Mouse (Mus musculus) cerebellum, adult 2 months (tissue): ENCODE data around the gene Trank1.

Source experiments
- CTCF ChIP-seq: fragments of 200-500 bp; IDR thresholded peaks from 2 replicates; pipeline ENCODE4 v1.5.1; 2011; ENCODE audit warnings: low read depth, mild to moderate bottlenecking, control low read depth, low read length, moderate library complexity, borderline replicate concordance; ENCODE audit not compliant: insufficient read depth
- POLR2A ChIP-seq: fragments of 200-500 bp; IDR thresholded peaks from 2 replicates; pipeline ENCODE4 v1.6.1; 2011; ENCODE audit warnings: low read length, control low read depth, borderline replicate concordance; ENCODE audit not compliant: insufficient read depth

DNA sequence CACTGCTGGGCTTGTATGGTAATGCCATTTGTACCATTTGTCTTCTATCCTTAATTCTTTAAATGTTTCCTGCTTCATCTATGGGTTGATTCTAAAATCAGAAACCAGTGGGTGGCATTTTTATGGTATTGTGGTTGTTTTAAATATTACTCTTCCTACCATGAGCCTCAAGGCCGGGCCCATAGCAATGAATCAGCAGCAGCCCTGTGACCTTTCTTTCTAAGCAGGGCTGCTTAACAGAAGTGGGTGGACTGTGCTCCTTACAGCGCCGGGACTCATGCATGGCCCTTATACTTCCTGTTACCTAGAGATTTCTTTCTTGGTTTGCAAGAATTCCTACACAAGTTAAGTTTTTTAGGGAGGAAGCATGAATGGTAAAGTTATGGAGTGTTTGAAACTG, 41.1 kb downstream of the Trank1 start:
- no peak for TF ChIP-seq POLR2A
- no peak for TF ChIP-seq CTCF
